Mouse (Mus musculus) MEL (cell line): ENCODE data around the gene Rab8b.

Experiments used
- CHD1 ChIP-seq: IDR thresholded peaks from 2 replicates; pipeline ENCODE4 v1.6.1; 2012; ENCODE audit warnings: low read depth, mild to moderate bottlenecking, inconsistent platforms, low read length, improper control_type of control experiment
- CHD2 ChIP-seq: IDR thresholded peaks from 2 replicates; pipeline ENCODE4 v1.6.1; 2011; ENCODE audit warnings: low read length, improper control_type of control experiment
- CTCF ChIP-seq, 3 experiments: IDR thresholded peaks in 2 of 3; conservative IDR thresholded peaks in 1 of 3; 2 replicates each; pipeline ENCODE4 v1.5.1; 2011 to 2012; ENCODE audit warnings: low read length in 3 of 3, low read depth in 2 of 3, mild to moderate bottlenecking in 2 of 3, improper control_type of control experiment in 1 of 3, inconsistent platforms in 1 of 3, mixed read lengths in 1 of 3, moderate library complexity in 1 of 3; ENCODE audit not compliant: control insufficient read depth in 1 of 3, insufficient read depth in 1 of 3, poor library complexity in 1 of 3, severe bottlenecking in 1 of 3
- ELF1 ChIP-seq: IDR thresholded peaks from 2 replicates; pipeline ENCODE4 v1.6.1; 2014; ENCODE audit warnings: low read depth, mild to moderate bottlenecking, inconsistent platforms, low read length, improper control_type of control experiment, moderate library complexity
- HCFC1 ChIP-seq: IDR thresholded peaks from 2 replicates; pipeline ENCODE4 v1.6.1; 2012; ENCODE audit warnings: low read depth, mild to moderate bottlenecking, inconsistent platforms, low read length, improper control_type of control experiment, moderate library complexity
- MXI1 ChIP-seq: IDR thresholded peaks from 2 replicates; pipeline ENCODE4 v1.6.1; 2011; ENCODE audit warnings: mild to moderate bottlenecking, low read depth, low read length, improper control_type of control experiment
- POLR2A ChIP-seq, 2 experiments: IDR thresholded peaks; 2 replicates each; pipeline ENCODE4 v1.6.1; 2011 to 2012; ENCODE audit warnings: low read length in 2 of 2, mild to moderate bottlenecking in 2 of 2, control low read depth in 1 of 2, improper control_type of control experiment in 1 of 2, low read depth in 1 of 2, moderate library complexity in 1 of 2; ENCODE audit not compliant: control insufficient read depth in 1 of 2, insufficient read depth in 1 of 2, poor library complexity in 1 of 2
- SIN3A ChIP-seq: IDR thresholded peaks from 2 replicates; pipeline ENCODE4 v1.6.1; 2012; ENCODE audit warnings: low read length, improper control_type of control experiment, inconsistent platforms
- TCF12 ChIP-seq: IDR thresholded peaks from 2 replicates; pipeline ENCODE4 v1.6.1; 2014; ENCODE audit warnings: low read depth, mild to moderate bottlenecking, inconsistent platforms, low read length, improper control_type of control experiment, moderate library complexity
- USF2 ChIP-seq, 2 experiments: IDR thresholded peaks; 2 replicates each; pipeline ENCODE4 v1.6.1; 2011 to 2012; ENCODE audit warnings: improper control_type of control experiment in 2 of 2, low read length in 2 of 2, borderline replicate concordance in 1 of 2, inconsistent platforms in 1 of 2, low read depth in 1 of 2, mild to moderate bottlenecking in 1 of 2; ENCODE audit not compliant: insufficient read depth in 1 of 2
- ZC3H11A ChIP-seq: IDR thresholded peaks from 2 replicates; pipeline ENCODE4 v1.6.1; 2012; ENCODE audit warnings: low read depth, mild to moderate bottlenecking, inconsistent platforms, low read length, improper control_type of control experiment
- ZNF384 ChIP-seq: IDR thresholded peaks from 2 replicates; pipeline ENCODE4 v1.6.1; 2012; ENCODE audit warnings: low read depth, mild to moderate bottlenecking, inconsistent platforms, low read length, improper control_type of control experiment

GRCm38 (mm10) chr9:66820996-66821395 is 98.5 kb downstream of the Rab8b start:
- no peak for TF ChIP-seq ELF1
- no peak for TF ChIP-seq CTCF (IDR thresholded peaks at IDR 0.05 in 2 of 3, conservative IDR thresholded peaks at IDR 0.05 in 1 of 3; ENCODE audit: control insufficient read depth in 1 of 3, insufficient read depth in 1 of 3, low read depth in 2 of 3, low read length in 3 of 3, poor library complexity in 1 of 3, severe bottlenecking in 1 of 3)
- TF ChIP-seq CHD1, result no peak
- no peak for TF ChIP-seq POLR2A (IDR thresholded peaks at IDR 0.05; ENCODE audit: control insufficient read depth in 1 of 2, insufficient read depth in 1 of 2, low read depth in 1 of 2, low read length in 2 of 2, poor library complexity in 1 of 2)
- no peak for TF ChIP-seq MXI1
- no peak for TF ChIP-seq USF2 (IDR thresholded peaks at IDR 0.05; ENCODE audit: borderline replicate concordance in 1 of 2, insufficient read depth in 1 of 2, low read depth in 1 of 2, low read length in 2 of 2)
- no peak for TF ChIP-seq SIN3A
- no peak for TF ChIP-seq CHD2
- TF ChIP-seq ZNF384, result no peak
- TF ChIP-seq TCF12, result no peak
- TF ChIP-seq HCFC1, result no peak
- TF ChIP-seq ZC3H11A, result no peak
